Mouse (Mus musculus): ENCODE data around the gene Pnkd. TPM values are rescaled to one million over a fixed set of nuclear protein-coding genes. Genes with fewer than 3 reads are reported as not detected.
"Not testable (repeated sequence)": the region's sequence is repeated elsewhere in the genome, so short reads cannot be mapped to it uniquely, and the experiment has no call there.

Gene Pnkd
- polyA plus RNA-seq, 1 experiment from 2014 or later = 288 TPM

- Histone ChIP-seq H3K4me1 (replicated peaks) (peaks cover 56% of the 10 kb centered on the region), H3K27ac (peak overlapping the region; percentile 100), H3K4me3 (peak overlapping the region; percentile 89), H3K4me2 (peak overlapping the region; percentile 95), H3K36me3 (peaks cover 23% of the 10 kb centered on the region), H3K9ac (peak overlapping the region; percentile 99), H3K27me3 (no peaks in the 10 kb centered on the region), H3K9me3 (replicated peaks) (no peaks in the 10 kb centered on the region)
- ATAC-seq (replicated peaks; ENCODE audit: insufficient number of reproducible peaks, insufficient read depth, low FRiP score, low read depth) = no peak
- WGBS = 52% methylated on average over 7 of the region's 7 CpGs
Observed at GRCm38 (mm10) chr1:74393010-74393409, 108.3 kb downstream of the Pnkd start.

GRCm38 (mm10) chr1:74393697-74394096 lies 109.0 kb downstream of the Pnkd start:
- no peaks in the 10 kb centered on the region for H3K9me3 ChIP-seq (replicated peaks)
- H3K27ac ChIP-seq = no peak overlapping the region
- peak overlapping the region; percentile 89; the same call in 1 of the 2 replicates for H3K4me3 ChIP-seq
- peaks cover 23% of the 10 kb centered on the region for H3K36me3 ChIP-seq
- peak overlapping the region; percentile 95 for H3K4me2 ChIP-seq
- ATAC-seq (replicated peaks; ENCODE audit: insufficient number of reproducible peaks, insufficient read depth, low FRiP score, low read depth) = no peak
- peaks cover 50% of the 10 kb centered on the region for H3K4me1 ChIP-seq (replicated peaks)
- 83% methylated on average over 9 of the region's 9 CpGs for WGBS
- H3K27me3 ChIP-seq = no peaks in the 10 kb centered on the region
- H3K9ac ChIP-seq = 0 out of 2 replicates have a peak overlapping the region, but pooled peaks have one; percentile 31

GRCm38 (mm10) chr1:74394311-74394710 lies 109.6 kb downstream of the Pnkd start:
- Histone ChIP-seq H3K27ac (no peak overlapping the region), H3K36me3 (peaks cover 23% of the 10 kb centered on the region), H3K4me2 (no peak overlapping the region), H3K4me1 (replicated peaks) (peaks cover 47% of the 10 kb centered on the region), H3K27me3 (no peaks in the 10 kb centered on the region), H3K9ac (no peak overlapping the region), H3K9me3 (replicated peaks) (no peaks in the 10 kb centered on the region), H3K4me3 (no peak overlapping the region)
- 84% methylated on average over 9 of the region's 9 CpGs for WGBS
- no peak for ATAC-seq (replicated peaks; ENCODE audit: insufficient number of reproducible peaks, insufficient read depth, low FRiP score, low read depth)

GRCm38 (mm10) chr1:74394858-74395257 lies 110.1 kb downstream of the Pnkd start:
- Histone ChIP-seq H3K4me3 (no peak overlapping the region), H3K4me2 (no peak overlapping the region), H3K36me3 (peaks cover 23% of the 10 kb centered on the region), H3K27ac (0 out of 2 replicates have a peak overlapping the region, but pooled peaks have one; percentile 12), H3K27me3 (no peaks in the 10 kb centered on the region), H3K4me1 (replicated peaks) (peaks cover 42% of the 10 kb centered on the region), H3K9ac (no peak overlapping the region), H3K9me3 (replicated peaks) (no peaks in the 10 kb centered on the region)
- 90% methylated on average over 15 of the region's 15 CpGs for WGBS
- ATAC-seq (replicated peaks; ENCODE audit: insufficient number of reproducible peaks, insufficient read depth, low FRiP score, low read depth) = no peak

- no peaks in the 10 kb centered on the region for H3K9me3 ChIP-seq (replicated peaks)
- WGBS = 81% methylated on average over 12 of the region's 13 CpGs
- no peak overlapping the region for H3K4me2 ChIP-seq
- peaks cover 23% of the 10 kb centered on the region for H3K36me3 ChIP-seq
- peaks cover 38% of the 10 kb centered on the region for H3K4me1 ChIP-seq (replicated peaks)
- ATAC-seq (replicated peaks; ENCODE audit: insufficient number of reproducible peaks, insufficient read depth, low FRiP score, low read depth) = no peak
- H3K9ac ChIP-seq = no peak overlapping the region
- no peaks in the 10 kb centered on the region for H3K27me3 ChIP-seq
- 0 out of 2 replicates have a peak overlapping the region, but pooled peaks have one; percentile 12 for H3K27ac ChIP-seq
- no peak overlapping the region for H3K4me3 ChIP-seq
Observed at GRCm38 (mm10) chr1:74395290-74395689, 110.6 kb downstream of the Pnkd start.

GRCm38 (mm10) chr1:74396456-74397222 lies 111.9 kb downstream of the Pnkd start:
- not testable (repeated sequence) for ATAC-seq (replicated peaks; ENCODE audit: insufficient number of reproducible peaks, insufficient read depth, low FRiP score, low read depth)

GRCm38 (mm10) chr1:74397268-74397918 lies 112.7 kb downstream of the Pnkd start:
- peak overlapping the region; percentile 50 for H3K4me3 ChIP-seq
- ATAC-seq (replicated peaks; ENCODE audit: insufficient number of reproducible peaks, insufficient read depth, low FRiP score, low read depth) = peak; percentile 93
- no peaks in the 10 kb centered on the region for H3K9me3 ChIP-seq (replicated peaks)
- H3K4me2 ChIP-seq = peak overlapping the region; percentile 90
- H3K4me1 ChIP-seq (replicated peaks) = peaks cover 28% of the 10 kb centered on the region
- no peaks in the 10 kb centered on the region for H3K27me3 ChIP-seq
- H3K36me3 ChIP-seq = peaks cover 23% of the 10 kb centered on the region
- H3K27ac ChIP-seq = peak overlapping the region; percentile 95
- whole genome bisulfite sequencing = under 1% methylated on average over 41 of the region's 41 CpGs
- peak overlapping the region; percentile 63 for H3K9ac ChIP-seq

More at GRCm38 (mm10) chr1:74396456-74397222, 111.9 kb downstream of the Pnkd start:
- Histone ChIP-seq H3K27ac (peak overlapping the region; percentile 95), H3K4me2 (peak overlapping the region; percentile 90), H3K9ac (peak overlapping the region; percentile 25; the same call in 1 of the 2 replicates), H3K4me3 (peak overlapping the region; percentile 50), H3K4me1 (replicated peaks) (peaks cover 28% of the 10 kb centered on the region), H3K36me3 (peaks cover 23% of the 10 kb centered on the region)
- H3K9me3 ChIP-seq (replicated peaks); H3K27me3 ChIP-seq: not testable (repeated sequence)
- 9% methylated on average over 12 of the region's 12 CpGs for WGBS

GRCm38 (mm10) chr1:74397919-74398451 lies 113.3 kb downstream of the Pnkd start:
- Histone ChIP-seq H3K9me3 (replicated peaks) (no peaks in the 10 kb centered on the region), H3K4me1 (replicated peaks) (peaks cover 22% of the 10 kb centered on the region), H3K27ac (peak overlapping the region; percentile 95), H3K27me3 (no peaks in the 10 kb centered on the region), H3K36me3 (peaks cover 23% of the 10 kb centered on the region), H3K9ac (peak overlapping the region; percentile 63), H3K4me2 (peak overlapping the region; percentile 90), H3K4me3 (peak overlapping the region; percentile 50)
- WGBS = 3% methylated on average over 11 of the region's 11 CpGs
- ATAC-seq (replicated peaks; ENCODE audit: insufficient number of reproducible peaks, insufficient read depth, low FRiP score, low read depth) = peak; percentile 25

- no peak overlapping the region for H3K4me3 ChIP-seq
- ATAC-seq (replicated peaks; ENCODE audit: insufficient number of reproducible peaks, insufficient read depth, low FRiP score, low read depth) = no peak
- H3K4me1 ChIP-seq (replicated peaks) = peaks cover 11% of the 10 kb centered on the region
- WGBS = 71% methylated on average over 3 of the region's 3 CpGs
- no peaks in the 10 kb centered on the region for H3K27me3 ChIP-seq
- H3K4me2 ChIP-seq = no peak overlapping the region
- no peak overlapping the region for H3K27ac ChIP-seq
- H3K36me3 ChIP-seq = no peaks in the 10 kb centered on the region
- no peaks in the 10 kb centered on the region for H3K9me3 ChIP-seq (replicated peaks)
- no peak overlapping the region for H3K9ac ChIP-seq
Observed at GRCm38 (mm10) chr1:74400531-74400930, 115.8 kb downstream of the Pnkd start.

- H3K4me1 ChIP-seq (replicated peaks) = peaks cover 11% of the 10 kb centered on the region
- H3K9ac ChIP-seq = no peak overlapping the region
- H3K4me3 ChIP-seq = no peak overlapping the region
- no peaks in the 10 kb centered on the region for H3K27me3 ChIP-seq
- 0 out of 2 replicates have a peak overlapping the region, but pooled peaks have one; percentile 18 for H3K4me2 ChIP-seq
- no peak overlapping the region for H3K27ac ChIP-seq
- 44% methylated on average over 16 of the region's 16 CpGs for WGBS
- no peaks in the 10 kb centered on the region for H3K36me3 ChIP-seq
- H3K9me3 ChIP-seq (replicated peaks) = no peaks in the 10 kb centered on the region
- no peak for ATAC-seq (replicated peaks; ENCODE audit: insufficient number of reproducible peaks, insufficient read depth, low FRiP score, low read depth)
Observed at GRCm38 (mm10) chr1:74401015-74401702, 116.4 kb downstream of the Pnkd start.
